Mouse (Mus musculus) heart, adult 2 months (tissue): Measurements from ENCODE around the gene Sowaha. TPM values are rescaled to one million over a fixed set of nuclear protein-coding genes. Genes with fewer than 3 reads are reported as not detected.

Experiments used
- DNase-seq, 2 experiments: peaks; one replicate each; pipeline ENCODE4 v3.0.0; 2021
- H3K27ac ChIP-seq: fragments of 200-600 bp; 2 replicates; pipeline ENCODE4 v1.8.1; 2022
- H3K27me3 ChIP-seq: fragments of 200-500 bp; 2 replicates; pipeline ENCODE4 v1.6.1; 2012; ENCODE audit warnings: mild to moderate bottlenecking, low read length, inconsistent platforms, mixed read lengths; ENCODE audit not compliant: control insufficient read depth, insufficient read depth
- H3K36me3 ChIP-seq: fragments of 200-500 bp; 2 replicates; pipeline ENCODE4 v1.6.1; 2012; ENCODE audit warnings: low read length, inconsistent platforms; ENCODE audit not compliant: control insufficient read depth, insufficient read depth
- H3K4me1 ChIP-seq: fragments of 200-500 bp; 2 replicates; pipeline ENCODE4 v1.6.1; 2011; ENCODE audit warnings: low read length; ENCODE audit not compliant: control insufficient read depth, insufficient read depth
- H3K4me3 ChIP-seq: fragments of 200-600 bp; 2 replicates; pipeline ENCODE4 v1.8.1; 2022
- H3K79me2 ChIP-seq: fragments of 200-500 bp; replicated peaks from 2 replicates; pipeline ENCODE4 v1.6.1; 2012; ENCODE audit warnings: mild to moderate bottlenecking, inconsistent platforms, low read length, moderate library complexity, mixed read lengths; ENCODE audit not compliant: control insufficient read depth, insufficient read depth
- H3K9ac ChIP-seq: fragments of 200-500 bp; 2 replicates; pipeline ENCODE4 v1.6.1; 2012; ENCODE audit warnings: low read depth, mild to moderate bottlenecking, control low read depth, inconsistent platforms, low read length, mixed read lengths
- CTCF ChIP-seq: fragments of 200-600 bp; IDR thresholded peaks from 2 replicates; pipeline ENCODE4 v1.8.1; 2022; ENCODE audit warnings: antibody characterized with exemption, mild to moderate bottlenecking, moderate library complexity
- EP300 ChIP-seq: fragments of 200-500 bp; IDR thresholded peaks from 2 replicates; pipeline ENCODE4 v1.6.1; 2011; ENCODE audit warnings: low read depth, low read length, control low read depth; ENCODE audit not compliant: insufficient read depth
- POLR2A ChIP-seq: fragments of 200-500 bp; IDR thresholded peaks from 2 replicates; pipeline ENCODE4 v1.6.1; 2011; ENCODE audit warnings: mild to moderate bottlenecking, low read depth, low read length, control low read depth; ENCODE audit not compliant: insufficient read depth
- WGBS: fragments of 180-500 bp; shearing (Covaris S2); methylation state at CpG from one replicate; pipeline ENCODE4 v1.1.7; 2018; 5-methylcytosine and 5-hydroxymethylcytosine counted together
- intact Hi-C: fragments of 180-260 bp; cut with DNase I; formaldehyde crosslinking; loops from one replicate; pipeline ENCODE4 v1.15.1; 2025
- polyA plus RNA-seq: library from polyadenylated mRNA; depleted of rRNA; stranded (reverse); fragments of >200 nt; gene quantifications from 2 replicates; pipeline ENCODE4 v1.2.3, GENCODE M21; 2012
- total RNA-seq, 2 experiments: library from RNA; stranded (reverse); gene quantifications; 2 replicates each; pipeline ENCODE4 v1.2.3; 2021

Gene Sowaha
- total and polyA plus RNA-seq, 3 experiments = 0.05 to 0.34 (median 0.10) TPM

- Histone ChIP-seq H3K27me3 (no peaks in the 10 kb centered on the region), H3K4me3 (peak overlapping the region; percentile 71), H3K79me2 (no peaks in the 10 kb centered on the region), H3K36me3 (no peaks in the 10 kb centered on the region), H3K27ac (peak overlapping the region; percentile 84), H3K9ac (peak overlapping the region; percentile 83), H3K4me1 (peaks cover 23% of the 10 kb centered on the region)
- intact Hi-C loops = loop anchor here (5.0 kb wide), 1 partner anchor 47 kb away; the partner anchor contains the start of gene Kif3a
- peak; percentile 81 to 83 for DNase-seq
- WGBS = under 1% methylated on average over 24 of the region's 24 CpGs
- TF ChIP-seq EP300 = peak; percentile 44; the same call in 1 of the 2 replicates
- no peak for TF ChIP-seq CTCF
- TF ChIP-seq POLR2A = peak; percentile 87
These were observed 40.3 kb upstream of the Sowaha start for GRCm38 (mm10) chr11:53520122-53520978.

GRCm38 (mm10) chr11:53519207-53520121, 39.4 kb upstream of the Sowaha start, which contains the start of gene Sept8:
Gene Sept8, plus strand, starts transcription at chr11:53519257.
- Histone ChIP-seq H3K36me3 (no peaks in the 10 kb centered on the region), H3K9ac (peak within 1 kb of the TSS; percentile 83), H3K79me2 (no peaks in the 10 kb centered on the region), H3K27me3 (no peaks in the 10 kb centered on the region), H3K27ac (peak within 1 kb of the TSS; percentile 84), H3K4me1 (peaks cover 15% of the 10 kb centered on the region), H3K4me3 (peak within 1 kb of the TSS; percentile 71)
- 7% methylated on average over 76 of the region's 79 CpGs for whole genome bisulfite sequencing
- TF ChIP-seq EP300 = no peak
- no peak for TF ChIP-seq CTCF
- TF ChIP-seq POLR2A = no peak
- intact Hi-C loops = loop anchor here (5.0 kb wide), 1 partner anchor 48 kb away; the partner anchor contains the start of gene Kif3a
- peak; percentile 85 to 86 for DNase-seq

- WGBS = 65% methylated on average over 5 of the region's 5 CpGs
- H3K79me2 ChIP-seq = no peaks in the 10 kb centered on the region
These were observed 38.7 kb upstream of the Sowaha start for GRCm38 (mm10) chr11:53518759-53519158.

GRCm38 (mm10) chr11:53516775-53517627, 36.9 kb upstream of the Sowaha start:
- no peak for DNase-seq
- H3K27ac ChIP-seq = no peak overlapping the region
- H3K4me3 ChIP-seq = no peak overlapping the region
- H3K9ac ChIP-seq = no peak overlapping the region
- intact Hi-C loops = no loop called here
- WGBS = 65% methylated on average over 8 of the region's 8 CpGs
- peaks cover 5% of the 10 kb centered on the region; the same call in 1 of the 2 replicates for H3K4me1 ChIP-seq
- H3K36me3 ChIP-seq = no peaks in the 10 kb centered on the region
- no peaks in the 10 kb centered on the region for H3K27me3 ChIP-seq
- TF ChIP-seq EP300 = no peak
- no peaks in the 10 kb centered on the region for H3K79me2 ChIP-seq

More at GRCm38 (mm10) chr11:53518759-53519158, 38.7 kb upstream of the Sowaha start:
- Histone ChIP-seq H3K9ac (no peak overlapping the region), H3K4me1 (peaks cover 15% of the 10 kb centered on the region), H3K4me3 (no peak overlapping the region), H3K27ac (no peak overlapping the region), H3K36me3 (no peaks in the 10 kb centered on the region), H3K27me3 (no peaks in the 10 kb centered on the region)
- no peak for DNase-seq
- intact Hi-C loops = no loop called here
- no peak for TF ChIP-seq CTCF

- DNase-seq = no peak
These were observed 30.3 kb upstream of the Sowaha start for GRCm38 (mm10) chr11:53510351-53510750.

More at GRCm38 (mm10) chr11:53510351-53510750, 30.3 kb upstream of the Sowaha start:
- Histone ChIP-seq H3K27ac (no peak overlapping the region), H3K27me3 (no peaks in the 10 kb centered on the region), H3K4me1 (peaks cover 15% of the 10 kb centered on the region), H3K9ac (no peak overlapping the region), H3K36me3 (no peaks in the 10 kb centered on the region), H3K4me3 (no peak overlapping the region), H3K79me2 (no peaks in the 10 kb centered on the region)
- intact Hi-C loops = no loop called here
- TF ChIP-seq POLR2A (no peak), CTCF (peak; percentile 62)
- 25% methylated on average over 5 of the region's 5 CpGs for WGBS
